Mouse (Mus musculus): ENCODE measurements around the gene Zfp821. TPM values are rescaled to one million over a fixed set of nuclear protein-coding genes. Genes with fewer than 3 reads are reported as not detected.

The Zfp821 gene
- 10 to 100 TPM; 13.1 to 15.2 TPM for total RNA-seq (2021)

- DNase-seq, result peak; percentile 92 to 94
- intact Hi-C loops (cut with DNase I), result loop anchor here (5.0 kb wide), 2 partner anchors 98 to 212 kb away; partner anchors contain the start of gene Dhodh
These were observed at the start of gene Zfp821 for GRCm38 (mm10) chr8:109705320-109706075. Gene Zfp821, plus strand, starts transcription at chr8:109705546.

DNA sequence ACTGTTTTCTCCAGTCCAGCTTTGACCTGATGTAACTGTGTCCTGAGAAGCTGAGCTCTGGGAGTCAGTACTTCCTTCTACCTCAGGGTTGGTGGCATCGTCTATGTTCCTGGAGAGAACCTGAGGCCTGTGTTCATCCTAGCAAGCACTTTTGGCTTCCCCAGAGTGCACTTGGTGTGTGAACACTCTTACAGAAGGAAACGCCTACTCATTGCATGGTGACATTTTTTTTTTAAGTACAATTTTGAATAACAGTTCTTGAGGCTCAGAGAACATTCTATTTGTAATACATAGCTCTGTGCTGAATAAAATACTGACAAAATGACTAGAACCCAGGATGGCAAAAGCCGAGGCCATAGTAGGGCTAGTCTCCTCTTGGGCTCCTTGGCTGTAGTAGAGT, 48.5 kb upstream of the Zfp821 start:
- no peak for DNase-seq
- intact Hi-C loops (cut with DNase I), result no loop called here

DNA sequence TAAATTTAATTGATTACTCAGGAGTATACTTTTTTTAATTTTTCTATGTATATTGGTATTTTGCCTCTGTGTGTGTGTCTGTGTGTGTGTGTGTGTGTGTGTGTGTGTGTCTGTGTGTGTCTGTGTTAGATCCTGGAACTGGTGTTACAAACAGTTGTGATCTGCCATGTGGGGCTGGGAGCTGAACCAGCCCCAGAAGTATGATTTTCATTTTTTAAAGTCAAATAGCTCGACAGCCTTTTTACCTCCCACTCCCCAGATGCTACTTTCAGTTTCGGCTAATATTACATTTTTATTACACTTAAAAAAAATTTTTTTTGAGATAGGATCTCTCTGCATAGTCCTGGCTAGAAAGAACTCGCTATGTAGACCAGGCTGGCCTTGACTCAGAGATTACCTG, 43.0 kb upstream of the Zfp821 start:
- intact Hi-C loops (cut with DNase I), result no loop called here

DNA sequence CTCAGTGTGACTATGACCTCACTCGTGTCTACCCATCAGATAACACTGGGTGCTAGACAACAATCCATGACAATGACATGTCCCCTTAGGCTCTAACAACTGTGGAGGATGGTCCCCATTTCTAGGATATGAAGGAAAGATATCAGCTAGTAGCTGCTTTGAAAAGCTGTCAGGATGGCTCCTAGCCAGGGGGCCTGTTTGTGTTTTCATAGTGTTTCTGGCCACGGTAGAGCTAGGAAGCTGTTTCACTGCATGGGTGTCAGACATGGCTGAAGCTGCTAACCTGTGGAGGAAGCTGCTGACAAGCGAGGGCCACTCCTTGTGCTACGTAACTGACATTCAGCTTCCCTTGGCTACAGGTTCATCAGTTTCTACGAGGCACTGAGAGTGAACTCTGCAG, 38.7 kb upstream of the Zfp821 start:
- intact Hi-C loops (cut with DNase I), result no loop called here
- DNase-seq, result no peak

More for the DNA sequence above, 43.0 kb upstream of the Zfp821 start:
- DNase-seq, result no peak

DNA sequence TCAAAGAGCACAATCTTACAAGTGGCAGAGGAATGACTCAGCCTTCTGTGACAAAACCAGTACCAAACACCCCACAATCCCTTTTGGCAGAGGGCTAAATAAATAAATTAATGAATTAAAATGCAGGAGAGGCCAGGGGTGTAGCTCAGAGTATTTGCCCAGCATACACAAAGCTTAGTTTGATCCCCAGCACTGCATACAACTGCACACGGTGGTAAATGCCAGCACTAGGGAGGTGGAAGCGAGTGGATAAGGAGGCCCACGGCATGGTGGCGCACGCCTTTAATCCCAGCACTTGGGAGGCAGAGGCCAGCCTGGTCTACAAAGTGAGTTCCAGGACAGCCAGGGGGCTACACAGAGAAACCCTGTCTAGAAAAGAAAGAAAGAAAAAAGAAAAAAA, 32.7 kb upstream of the Zfp821 start:
- no peak for DNase-seq
- intact Hi-C loops (cut with DNase I), result no loop called here

DNA sequence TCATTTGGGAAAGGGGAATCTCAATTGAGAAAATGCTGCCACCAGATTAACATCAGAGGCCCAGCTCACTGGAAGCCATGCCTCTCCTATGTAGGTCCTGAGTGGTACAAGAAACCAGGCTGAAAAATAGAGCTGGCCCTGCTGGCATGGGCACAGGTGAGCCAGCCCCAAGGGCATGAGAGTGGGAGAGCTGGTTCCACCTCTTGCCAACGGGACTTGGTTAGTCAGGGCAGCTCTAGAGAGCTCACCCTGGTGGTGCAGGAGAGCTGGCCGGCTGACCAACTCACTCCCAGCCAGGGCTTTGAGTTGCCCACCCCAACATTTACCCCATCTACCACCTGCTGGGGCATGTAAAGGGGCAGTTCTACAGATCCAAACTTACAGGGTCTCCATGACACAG, 31.8 kb upstream of the Zfp821 start:
- DNase-seq, result no peak
- intact Hi-C loops (cut with DNase I), result no loop called here

DNA sequence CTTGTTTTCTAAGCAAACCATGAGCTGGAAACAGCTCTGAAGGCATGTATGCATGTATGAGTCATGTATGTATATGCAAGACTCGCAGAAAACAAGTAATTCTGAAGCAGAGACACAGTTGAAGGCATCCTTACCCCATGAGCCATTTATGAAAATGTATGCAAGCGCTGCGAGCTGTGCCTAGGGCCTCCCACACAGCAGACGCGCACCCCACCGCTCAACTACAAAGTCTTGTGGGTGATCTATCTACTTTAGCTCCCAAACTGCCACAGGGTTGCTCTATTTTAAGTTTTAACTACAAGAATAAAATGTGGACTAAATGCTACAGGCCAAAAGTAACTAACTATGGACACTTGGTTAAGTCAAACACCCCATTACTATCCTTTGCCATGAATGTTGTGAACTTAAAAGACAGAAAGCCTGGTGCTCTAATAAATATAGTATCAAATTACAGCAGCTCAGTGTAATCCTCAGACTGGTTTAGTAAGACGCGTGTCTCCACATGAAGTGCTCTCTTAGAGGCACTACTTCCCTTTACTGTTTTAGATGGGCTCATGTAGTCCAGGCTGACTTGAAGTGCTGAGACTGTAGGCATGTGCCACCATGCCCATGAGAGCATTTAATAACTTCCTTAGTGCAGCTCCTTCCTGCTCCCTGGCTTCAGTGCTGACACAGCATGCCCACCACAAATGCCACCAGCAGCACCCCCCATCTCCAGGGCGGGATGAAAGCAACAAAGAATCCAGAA, 29.3 kb upstream of the Zfp821 start:
- intact Hi-C loops (cut with DNase I), result no loop called here
- DNase-seq, result no peak

- no peak for DNase-seq
- intact Hi-C loops (cut with DNase I), result no loop called here
These were observed 23.8 kb upstream of the Zfp821 start for GRCm38 (mm10) chr8:109681535-109681934.

DNA sequence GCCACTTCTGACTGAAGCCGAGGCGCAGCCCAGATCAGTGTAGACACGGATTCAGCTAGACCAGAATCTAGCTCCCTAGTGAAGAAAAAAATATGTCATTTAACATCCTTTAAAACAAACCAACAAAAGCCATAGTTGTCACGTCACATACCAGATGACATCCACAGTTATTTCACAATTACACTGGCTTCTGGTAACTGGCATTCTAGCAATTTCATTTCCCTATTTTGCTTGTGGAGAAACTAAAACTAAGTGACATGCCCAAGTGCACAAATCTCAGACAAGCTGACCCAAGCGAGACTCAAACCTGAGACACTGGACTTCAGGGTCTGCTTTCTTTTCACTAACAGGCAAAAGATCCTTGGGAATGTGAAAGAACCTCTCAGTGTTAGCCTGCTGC, 23.2 kb upstream of the Zfp821 start:
- DNase-seq, result no peak

DNA sequence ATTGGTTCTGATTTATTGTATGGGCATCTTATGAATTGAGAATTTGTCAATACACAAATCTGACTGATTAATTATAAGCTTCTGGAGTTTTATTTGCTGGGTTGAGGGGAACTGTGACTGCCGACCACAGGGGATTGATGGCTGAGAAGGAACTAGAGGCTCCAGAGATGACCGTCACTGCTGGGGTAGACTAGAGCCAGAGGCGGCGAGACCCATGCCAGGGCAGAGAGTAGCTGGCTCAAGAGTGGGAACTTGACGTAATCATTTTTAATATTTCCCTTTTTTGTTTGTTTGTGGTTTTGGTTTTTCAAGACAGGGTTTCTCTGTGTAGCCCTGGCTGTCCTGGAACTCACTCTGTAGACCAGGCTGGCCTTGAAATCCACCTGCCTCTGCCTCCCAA, 18.1 kb upstream of the Zfp821 start:
- no peak for DNase-seq
- intact Hi-C loops (cut with DNase I), result no loop called here

More for the DNA sequence above, 23.2 kb upstream of the Zfp821 start:
- intact Hi-C loops (cut with DNase I), result no loop called here

DNA sequence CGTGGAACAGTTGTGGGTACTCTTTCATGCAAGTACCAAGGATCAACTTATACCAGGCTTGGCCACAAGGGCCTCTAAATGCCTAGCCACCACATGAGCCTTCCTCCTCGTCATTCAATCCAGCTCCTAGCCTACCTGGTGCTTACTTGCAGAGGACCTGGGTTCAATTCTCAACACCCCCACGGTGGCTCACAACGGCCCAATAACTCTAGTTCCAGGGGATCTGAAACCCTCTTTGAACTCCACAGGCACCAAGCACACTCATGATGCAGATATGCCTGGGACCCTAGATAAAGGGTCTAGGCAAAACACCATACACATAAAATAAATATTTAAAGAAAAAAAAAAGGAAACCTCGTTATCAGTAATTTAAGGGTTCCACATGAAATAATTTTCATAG, 13.6 kb upstream of the Zfp821 start:
- DNase-seq, result no peak
- intact Hi-C loops (cut with DNase I), result loop anchor here (5.0 kb wide), 2 partner anchors 84 to 86 kb away; partner anchors contain the start of genes Ap1g1 and Dhodh

DNA sequence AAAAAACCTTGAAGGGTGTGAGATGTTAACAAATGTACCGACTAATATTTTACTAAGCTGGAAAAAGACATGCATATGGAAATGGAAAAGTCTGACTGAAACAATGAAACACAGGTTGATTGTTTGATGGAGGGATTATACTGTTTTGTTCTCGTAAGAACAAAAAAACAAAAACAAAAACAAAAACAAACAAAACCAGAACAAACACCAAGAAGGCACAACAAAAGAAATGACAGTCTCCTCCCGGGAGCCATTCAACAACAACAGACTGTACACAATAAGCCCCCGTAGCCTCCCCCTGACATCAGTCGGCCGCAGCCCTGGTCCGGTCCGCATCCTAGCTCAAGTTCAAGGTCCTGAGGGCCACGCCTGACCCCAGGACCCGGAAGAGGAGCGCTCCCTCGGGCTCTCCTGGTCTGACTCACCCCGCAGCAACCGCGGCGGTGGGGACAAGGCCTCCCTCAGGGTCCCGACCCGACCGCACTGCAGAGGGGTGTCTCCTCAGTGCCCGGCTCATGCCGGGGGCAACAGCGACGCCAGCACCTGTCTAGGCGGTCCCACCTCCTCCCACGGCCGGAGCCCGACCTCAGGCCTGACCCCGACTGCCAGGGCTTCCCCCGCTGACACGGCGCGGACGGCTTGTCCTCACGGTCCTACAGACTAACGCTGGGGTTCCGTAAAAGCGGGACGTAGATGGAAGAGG, 12.8 kb upstream of the Zfp821 start:
- no peak for DNase-seq
- intact Hi-C loops (cut with DNase I), result loop anchor here (5.0 kb wide), 2 partner anchors 85 kb away; partner anchors contain the start of genes Ap1g1 and Dhodh

DNA sequence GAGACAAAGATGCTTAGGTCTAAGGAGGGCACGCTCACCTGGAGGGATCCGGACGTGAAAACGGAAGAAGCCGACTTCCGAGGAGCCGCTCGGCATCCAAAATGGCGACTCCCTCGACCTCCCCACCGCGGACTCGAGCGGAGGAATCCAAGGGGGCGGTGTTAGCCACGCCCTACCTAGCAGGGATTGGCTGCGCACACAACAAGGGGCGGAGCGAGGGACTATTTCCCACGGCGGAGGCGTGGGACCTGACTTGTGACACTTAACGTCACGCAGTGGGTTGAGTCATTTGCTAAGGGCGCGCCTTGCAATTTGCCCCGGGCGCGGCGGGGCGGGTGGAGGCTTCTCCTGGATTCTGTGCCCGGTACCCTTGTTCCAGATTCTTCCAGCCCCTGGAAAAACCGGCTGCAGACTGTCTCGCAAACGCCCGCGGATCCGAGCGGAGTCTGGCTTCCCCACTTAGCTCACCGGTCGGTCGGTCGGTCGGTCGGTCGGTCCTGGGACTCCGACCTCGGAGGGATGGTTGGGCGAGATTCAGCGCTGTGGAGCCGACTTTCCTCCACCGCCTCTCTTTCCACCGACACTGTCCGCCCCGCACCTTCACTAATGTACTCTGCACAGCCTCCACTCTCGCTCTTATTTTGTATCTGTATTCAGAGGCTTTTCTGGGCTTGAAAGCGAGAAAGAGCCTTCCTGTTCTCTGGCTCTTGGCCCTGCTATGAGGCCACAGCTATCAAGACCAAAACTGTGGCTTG, 12.0 kb upstream of the Zfp821 start, which contains the start of gene Ist1:
Gene Ist1 (minus strand): TSS at position 115 of the 755 bp plus-strand sequence.
- intact Hi-C loops (cut with DNase I), result loop anchor here (5.0 kb wide), 2 partner anchors 84 to 86 kb away; partner anchors contain the start of genes Ap1g1 and Dhodh
- DNase-seq, result peak; percentile 98 to 99

DNA sequence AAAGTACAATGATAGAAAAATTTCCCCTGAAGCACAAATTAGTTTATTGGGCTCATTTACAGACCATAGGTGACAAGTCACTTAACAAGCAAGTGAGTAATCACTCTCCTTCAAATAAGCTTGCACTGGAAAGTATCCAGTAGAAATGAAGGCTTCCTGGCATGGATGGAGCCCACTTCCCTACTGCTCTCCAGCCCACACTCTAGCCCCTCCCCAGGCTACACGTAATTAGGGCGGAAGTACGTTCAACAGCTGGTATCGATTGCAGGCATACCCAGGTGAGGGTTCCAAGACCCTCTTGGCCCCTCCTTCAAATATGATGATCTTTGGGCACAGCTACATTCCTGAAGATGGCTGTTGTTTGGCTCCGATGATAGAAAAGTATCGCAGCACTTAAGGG, 11.2 kb upstream of the Zfp821 start:
- intact Hi-C loops (cut with DNase I), result loop anchor here (5.0 kb wide), 2 partner anchors 83 to 87 kb away; partner anchors contain the start of genes Ap1g1 and Dhodh
- no peak for DNase-seq

DNA sequence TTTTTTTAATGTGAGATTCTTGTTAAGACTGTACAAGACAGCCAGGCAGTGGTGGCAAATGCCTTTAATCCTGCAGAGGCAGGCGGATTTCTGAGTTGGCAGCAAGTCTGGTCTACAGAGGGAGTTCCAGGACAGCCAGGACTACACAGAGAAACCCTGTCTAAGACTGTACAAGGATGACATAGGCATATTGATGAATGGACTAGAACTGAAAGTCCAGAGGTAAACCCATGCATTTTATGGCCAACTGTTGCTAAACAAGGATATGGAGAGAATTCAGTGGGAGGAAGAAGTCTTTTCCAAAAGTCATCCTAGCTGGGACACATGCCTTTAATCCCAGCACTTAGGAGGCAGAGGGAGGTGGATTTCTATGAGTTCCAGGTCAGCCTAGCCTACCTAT, 7.6 kb upstream of the Zfp821 start:
- intact Hi-C loops (cut with DNase I), result no loop called here
- DNase-seq, result no peak

GRCm38 (mm10) chr8:109698477-109698876, 6.9 kb upstream of the Zfp821 start:
- no peak for DNase-seq
- intact Hi-C loops (cut with DNase I), result no loop called here

- DNase-seq, result no peak
- intact Hi-C loops (cut with DNase I), result loop anchor here (5.0 kb wide), 2 partner anchors 97 to 213 kb away; partner anchors contain the start of gene Dhodh
These were observed 604 bp upstream of the Zfp821 start for GRCm38 (mm10) chr8:109704565-109705319.

- intact Hi-C loops (cut with DNase I), result loop anchor here (5.0 kb wide), 2 partner anchors 99 to 211 kb away; partner anchors contain the start of gene Dhodh
- peak in 1 of 2 experiments; percentile 39 for DNase-seq
These were observed 929 bp downstream of the Zfp821 start for GRCm38 (mm10) chr8:109706076-109706873.
